Mouse (Mus musculus): ENCODE measurements around the gene Fignl2.

DNA sequence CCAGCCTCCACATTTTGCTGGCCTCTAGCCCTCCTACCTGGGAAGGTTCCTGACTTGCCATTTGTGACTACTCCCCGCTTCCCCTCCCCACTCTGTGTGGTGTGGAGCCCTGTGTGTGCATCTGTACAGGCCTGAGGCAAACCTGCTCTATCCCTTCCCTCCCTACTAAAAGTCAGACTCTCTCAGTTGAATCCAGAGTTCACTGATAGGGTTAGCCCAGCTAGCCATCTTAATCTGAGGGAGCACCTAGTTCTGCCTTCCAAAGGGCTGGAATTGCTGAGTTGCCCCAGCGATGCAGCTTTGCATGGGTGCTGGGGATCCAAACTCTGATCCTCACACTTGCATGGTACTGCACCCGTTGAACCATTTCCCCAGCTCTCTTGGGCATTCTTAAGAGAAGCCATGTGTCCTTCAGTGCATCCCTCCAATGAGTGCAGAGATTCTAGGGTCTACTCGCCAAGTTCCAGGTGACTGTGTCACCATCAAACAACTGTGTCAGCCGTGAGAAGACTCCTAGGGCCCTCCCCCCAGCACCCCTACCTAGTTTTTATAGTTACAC is 29.9 kb downstream of the Fignl2 start:
- no peak for TF ChIP-seq MEF2A (IDR thresholded peaks at IDR 0.05; ENCODE audit: extremely low read depth, insufficient replicate concordance, low read depth, low read length, poor library complexity, severe bottlenecking)
- TF ChIP-seq POLR2A (IDR thresholded peaks at IDR 0.05; ENCODE audit: control insufficient read depth in 1 of 2, insufficient read depth in 1 of 2, low read depth in 1 of 2, low read length in 2 of 2, poor library complexity in 1 of 2), result no peak
- TF ChIP-seq POLR2AphosphoS2 (IDR thresholded peaks at IDR 0.05; ENCODE audit: low read length), result no peak
- TF ChIP-seq HCFC1 (IDR thresholded peaks at IDR 0.05; ENCODE audit: low read depth, low read length), result no peak
- no peak for TF ChIP-seq EP300 (IDR thresholded peaks at IDR 0.05; ENCODE audit: low read depth in 1 of 2, low read length in 2 of 2)
- no peak for TF ChIP-seq ETS1 (IDR thresholded peaks at IDR 0.05; ENCODE audit: low read depth, low read length)
- TF ChIP-seq CTCF (IDR thresholded peaks at IDR 0.05 in 2 of 3, conservative IDR thresholded peaks at IDR 0.05 in 1 of 3; ENCODE audit: control insufficient read depth in 1 of 3, insufficient read depth in 1 of 3, low read depth in 2 of 3, low read length in 3 of 3, poor library complexity in 1 of 3, severe bottlenecking in 1 of 3), result no peak
- no peak for TF ChIP-seq MAZ (IDR thresholded peaks at IDR 0.05; ENCODE audit: low read depth, low read length)
- no peak for TF ChIP-seq ZNF384 (IDR thresholded peaks at IDR 0.05; ENCODE audit: low read depth, low read length)
- TF ChIP-seq USF2 (IDR thresholded peaks at IDR 0.05; ENCODE audit: borderline replicate concordance in 1 of 2, insufficient read depth in 1 of 2, low read depth in 1 of 2, low read length in 2 of 2), result no peak
- no peak for TF ChIP-seq TCF12 (IDR thresholded peaks at IDR 0.05; ENCODE audit: low read depth, low read length)
- TF ChIP-seq RAD21 (IDR thresholded peaks at IDR 0.05; ENCODE audit: low read depth, low read length), result no peak

Data from MEL (cell line).